Mouse (Mus musculus) ES-E14 (cell line): Measurements from ENCODE around the gene Trim23.
"Not testable (repeated sequence)": the region's sequence is repeated elsewhere in the genome, so short reads cannot be mapped to it uniquely, and the experiment has no call there.

Source experiments
- CHD2 ChIP-seq: IDR thresholded peaks from 2 replicates; pipeline ENCODE4 v1.6.1; 2014; ENCODE audit warnings: mild to moderate bottlenecking, low read depth, low read length, inconsistent platforms
- MAFK ChIP-seq: IDR thresholded peaks from 2 replicates; pipeline ENCODE4 v1.6.1; 2014; ENCODE audit warnings: mild to moderate bottlenecking, low read depth, low read length, inconsistent platforms; ENCODE audit not compliant: insufficient read depth
- ZNF384 ChIP-seq: IDR thresholded peaks from 2 replicates; pipeline ENCODE4 v1.6.1; 2012; ENCODE audit warnings: low read depth, low read length, inconsistent platforms

GRCm38 (mm10) chr13:104195891-104196290 is 17.3 kb downstream of the Trim23 start:
- TF ChIP-seq ZNF384, MAFK, CHD2: not testable (repeated sequence)
